Mouse (Mus musculus) CH12.LX (cell line): ENCODE measurements around the gene Actl6b. TPM values are rescaled to one million over a fixed set of nuclear protein-coding genes. Genes with fewer than 3 reads are reported as not detected.

ENCODE experiments used
- DNase-seq: peaks from one replicate; pipeline ENCODE4 v3.0.0-alpha.2; 2013; ENCODE audit errors: extremely low read depth
- H3K27ac ChIP-seq: 2 replicates; pipeline ENCODE4 v1.5.1; 2012; ENCODE audit warnings: low read depth, mild to moderate bottlenecking, control low read depth, moderate library complexity; ENCODE audit not compliant: insufficient read depth
- H3K27me3 ChIP-seq: replicated peaks from 2 replicates; pipeline ENCODE3; 2012; ENCODE audit warnings: inconsistent platforms
- H3K36me3 ChIP-seq, 2 experiments: replicated peaks in 1 of 2; 2 replicates each; pipeline versions ENCODE3 to v1.6.1; 2012; ENCODE audit warnings: inconsistent platforms in 1 of 2, low read length in 1 of 2, mild to moderate bottlenecking in 1 of 2, mixed read lengths in 1 of 2, moderate library complexity in 1 of 2; ENCODE audit not compliant: control insufficient read depth in 1 of 2, insufficient read depth in 1 of 2
- H3K4me1 ChIP-seq, 2 experiments: 2 replicates each; pipeline ENCODE4 v1.6.1; 2012; ENCODE audit warnings: inconsistent platforms in 1 of 2, moderate library complexity in 1 of 2; ENCODE audit not compliant: insufficient read depth in 2 of 2, control insufficient read depth in 1 of 2
- H3K4me2 ChIP-seq: 2 replicates; pipeline ENCODE4 v1.6.1; 2012; ENCODE audit warnings: low read depth, mild to moderate bottlenecking, control low read depth; ENCODE audit not compliant: poor library complexity, insufficient read depth, severe bottlenecking
- H3K4me3 ChIP-seq, 3 experiments: fragments of 150-350 bp in 1 of 3; sonication (generic) in 1 of 3; replicated peaks in 1 of 3; 2 replicates each; pipeline versions ENCODE3 to v1.5.1; 2011 to 2012; ENCODE audit warnings: low read depth in 2 of 3, low read length in 2 of 3, mild to moderate bottlenecking in 2 of 3, moderate library complexity in 2 of 3, control low read depth in 1 of 3, improper control_type of control experiment in 1 of 3, inconsistent platforms in 1 of 3, mixed read lengths in 1 of 3; ENCODE audit not compliant: poor library complexity in 1 of 3
- H3K79me2 ChIP-seq: replicated peaks from 2 replicates; pipeline ENCODE4 v1.6.1; 2012; ENCODE audit warnings: mild to moderate bottlenecking, moderate library complexity; ENCODE audit not compliant: control insufficient read depth, poor library complexity, insufficient read depth, severe bottlenecking; ENCODE audit errors: extremely low read depth
- H3K9ac ChIP-seq: 2 replicates; pipeline ENCODE4 v1.6.1; 2012; ENCODE audit warnings: low read depth, mild to moderate bottlenecking, control low read depth, moderate library complexity; ENCODE audit not compliant: insufficient read depth
- H3K9me3 ChIP-seq: replicated peaks from 2 replicates; pipeline ENCODE3; 2012; ENCODE audit warnings: low read length, inconsistent platforms, mixed read lengths
- BHLHE40 ChIP-seq: IDR thresholded peaks from 2 replicates; pipeline ENCODE4 v1.6.1; 2011; ENCODE audit warnings: mild to moderate bottlenecking, low read depth, low read length, improper control_type of control experiment
- CHD1 ChIP-seq: IDR thresholded peaks from 2 replicates; pipeline ENCODE4 v1.6.1; 2012; ENCODE audit warnings: low read depth, low read length, improper control_type of control experiment, inconsistent platforms
- CTCF ChIP-seq, 2 experiments: IDR thresholded peaks in 1 of 2; conservative IDR thresholded peaks in 1 of 2; 2 replicates each; pipeline ENCODE4 v1.5.1; 2011 to 2012; ENCODE audit warnings: low read depth in 2 of 2, low read length in 2 of 2, improper control_type of control experiment in 1 of 2, inconsistent platforms in 1 of 2, mild to moderate bottlenecking in 1 of 2, moderate library complexity in 1 of 2
- E2F4 ChIP-seq: IDR thresholded peaks from 2 replicates; pipeline ENCODE4 v1.6.1; 2011; ENCODE audit warnings: low read depth, low read length, improper control_type of control experiment; ENCODE audit not compliant: insufficient replicate concordance
- GABPA ChIP-seq: IDR thresholded peaks from 2 replicates; pipeline ENCODE4 v1.6.1; 2012; ENCODE audit warnings: low read depth, low read length, improper control_type of control experiment, inconsistent platforms; ENCODE audit not compliant: insufficient replicate concordance
- IRF4 ChIP-seq: IDR thresholded peaks from 2 replicates; pipeline ENCODE4 v1.6.1; 2014; ENCODE audit warnings: low read depth, mild to moderate bottlenecking, inconsistent platforms, low read length, improper control_type of control experiment
- JUND ChIP-seq: conservative IDR thresholded peaks from 2 replicates; pipeline ENCODE4 v1.6.1; 2011; ENCODE audit warnings: low read depth, low read length, improper control_type of control experiment
- MAFK ChIP-seq: IDR thresholded peaks from 2 replicates; pipeline ENCODE4 v1.6.1; 2011; ENCODE audit warnings: low read length, improper control_type of control experiment; ENCODE audit not compliant: insufficient replicate concordance
- MAX ChIP-seq: IDR thresholded peaks from 2 replicates; pipeline ENCODE4 v1.6.1; 2011; ENCODE audit warnings: low read length, improper control_type of control experiment
- MEF2A ChIP-seq: IDR thresholded peaks from 2 replicates; pipeline ENCODE4 v1.6.1; 2014; ENCODE audit warnings: low read depth, mild to moderate bottlenecking, inconsistent platforms, low read length, improper control_type of control experiment, borderline replicate concordance
- MXI1 ChIP-seq: IDR thresholded peaks from 2 replicates; pipeline ENCODE4 v1.6.1; 2011; ENCODE audit warnings: mild to moderate bottlenecking, low read depth, low read length, improper control_type of control experiment
- NELFE ChIP-seq: IDR thresholded peaks from 2 replicates; pipeline ENCODE4 v1.6.1; 2011; ENCODE audit warnings: low read depth, low read length, improper control_type of control experiment
- NRF1 ChIP-seq: IDR thresholded peaks from 2 replicates; pipeline ENCODE4 v1.6.1; 2014; ENCODE audit warnings: low read depth, mild to moderate bottlenecking, inconsistent platforms, low read length, improper control_type of control experiment, moderate library complexity
- POLR2AphosphoS2 ChIP-seq: IDR thresholded peaks from 2 replicates; pipeline ENCODE4 v1.6.1; 2011; ENCODE audit warnings: low read depth, low read length, improper control_type of control experiment
- SIN3A ChIP-seq: IDR thresholded peaks from 2 replicates; pipeline ENCODE4 v1.6.1; 2012; ENCODE audit warnings: low read length, improper control_type of control experiment, inconsistent platforms
- SMC3 ChIP-seq: IDR thresholded peaks from 2 replicates; pipeline ENCODE4 v1.6.1; 2011; ENCODE audit warnings: low read depth, low read length, improper control_type of control experiment
- TBP ChIP-seq: conservative IDR thresholded peaks from 2 replicates; pipeline ENCODE4 v1.6.1; 2011; ENCODE audit warnings: low read depth, low read length, improper control_type of control experiment
- TCF12 ChIP-seq: IDR thresholded peaks from 2 replicates; pipeline ENCODE4 v1.6.1; 2014; ENCODE audit warnings: low read depth, mild to moderate bottlenecking, inconsistent platforms, low read length, improper control_type of control experiment
- UBTF ChIP-seq: IDR thresholded peaks from 2 replicates; pipeline ENCODE4 v1.6.1; 2012; ENCODE audit warnings: low read depth, mild to moderate bottlenecking, inconsistent platforms, low read length, improper control_type of control experiment, moderate library complexity
- USF2 ChIP-seq: conservative IDR thresholded peaks from 2 replicates; pipeline ENCODE4 v1.6.1; 2011; ENCODE audit warnings: low read depth, low read length, improper control_type of control experiment
- ZC3H11A ChIP-seq: IDR thresholded peaks from 2 replicates; pipeline ENCODE4 v1.6.1; 2012; ENCODE audit warnings: low read depth, mild to moderate bottlenecking, inconsistent platforms, low read length, improper control_type of control experiment
- ZMIZ1 ChIP-seq: IDR thresholded peaks from 2 replicates; pipeline ENCODE4 v1.6.1; 2012; ENCODE audit warnings: low read depth, mild to moderate bottlenecking, inconsistent platforms, low read length, improper control_type of control experiment
- dilution Hi-C: fragments of 300-500 bp; cut with MboI; formaldehyde crosslinking; loops from 2 replicates; pipeline ENCODE4 v1.14.3; 2020; ENCODE audit warnings: low sequenced_read_pairs; ENCODE audit not compliant: extremely low pct_unique_long_range_greater_than_20kb, extremely low pct_ligation_motif_present
- in situ Hi-C: fragments of 300-500 bp; cut with MboI; formaldehyde crosslinking; loops from 3 replicates; pipeline ENCODE4 v1.14.3; 2019; ENCODE audit warnings: low sequenced_read_pairs, low pct_ligation_motif_present, low pct_unique_long_range_greater_than_20kb, mixed read lengths
- polyA plus RNA-seq: library from polyadenylated mRNA; unstranded; fragments of >175 nt; gene quantifications from 2 replicates; pipeline ENCODE4 v1.2.1, GENCODE M21; 2012; ENCODE audit warnings: low read depth; ENCODE audit not compliant: insufficient read length
- total RNA-seq, 2 experiments: library from RNA; depleted of rRNA; stranded (reverse); fragments of 300-350 nt in 1 of 2; fragments of >200 nt in 1 of 2; gene quantifications; 2 replicates each; pipeline ENCODE4 v1.2.3; 2012 to 2014

The Actl6b gene
- total and polyA plus RNA-seq, 3 experiments: not detected

DNA sequence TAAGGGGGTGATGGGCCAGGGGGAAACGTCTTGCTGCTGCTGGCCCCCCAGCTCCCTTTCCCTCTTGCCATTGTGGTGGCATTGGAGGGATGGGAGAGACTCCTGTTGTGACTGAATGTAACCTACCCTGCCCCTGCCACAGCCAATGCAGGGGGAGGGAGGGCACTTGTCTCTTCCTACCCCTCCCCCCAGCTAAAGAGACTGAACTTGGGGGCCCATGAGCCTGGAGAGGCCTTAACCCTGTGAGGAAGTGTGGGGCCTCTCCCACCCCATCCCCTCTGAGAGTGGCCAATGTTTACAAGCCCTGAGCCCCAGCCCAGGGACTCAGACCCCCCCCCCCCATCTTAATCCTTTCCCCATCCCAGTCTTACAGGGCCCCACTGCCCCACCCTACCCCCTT lies 25.9 kb upstream of the Actl6b start:
- Histone ChIP-seq H3K9me3 (no peaks in the 10 kb centered on the region), H3K4me1 (peaks cover 3 to 36% of the 10 kb centered on the region in 2 experiments; a peak in 2 of 4 replicates), H3K79me2 (peaks cover 25% of the 10 kb centered on the region), H3K27ac (no peak overlapping the region), H3K4me3 (no peak overlapping the region), H3K36me3 (peaks cover 69 to 80% of the 10 kb centered on the region in 2 experiments), H3K9ac (no peak overlapping the region), H3K4me2 (no peak overlapping the region), H3K27me3 (no peaks in the 10 kb centered on the region)
- TF ChIP-seq UBTF (no peak), MAFK (no peak), CHD1 (no peak), TCF12 (no peak), E2F4 (no peak), MAX (no peak), GABPA (no peak), CTCF (conservative IDR thresholded peaks at IDR 0.05 in 1 of 2, IDR thresholded peaks at IDR 0.05 in 1 of 2; ENCODE audit: low read depth in 2 of 2, low read length in 2 of 2) (no peak), SIN3A (no peak), BHLHE40 (no peak), NELFE (no peak), IRF4 (no peak), ZMIZ1 (no peak), SMC3 (no peak), JUND (no peak), ZC3H11A (no peak), NRF1 (no peak), MXI1 (no peak), MEF2A (no peak), USF2 (no peak)
- in situ Hi-C loops (no loop called here), dilution Hi-C loops (no loop called here)
- no peak for DNase-seq

DNA sequence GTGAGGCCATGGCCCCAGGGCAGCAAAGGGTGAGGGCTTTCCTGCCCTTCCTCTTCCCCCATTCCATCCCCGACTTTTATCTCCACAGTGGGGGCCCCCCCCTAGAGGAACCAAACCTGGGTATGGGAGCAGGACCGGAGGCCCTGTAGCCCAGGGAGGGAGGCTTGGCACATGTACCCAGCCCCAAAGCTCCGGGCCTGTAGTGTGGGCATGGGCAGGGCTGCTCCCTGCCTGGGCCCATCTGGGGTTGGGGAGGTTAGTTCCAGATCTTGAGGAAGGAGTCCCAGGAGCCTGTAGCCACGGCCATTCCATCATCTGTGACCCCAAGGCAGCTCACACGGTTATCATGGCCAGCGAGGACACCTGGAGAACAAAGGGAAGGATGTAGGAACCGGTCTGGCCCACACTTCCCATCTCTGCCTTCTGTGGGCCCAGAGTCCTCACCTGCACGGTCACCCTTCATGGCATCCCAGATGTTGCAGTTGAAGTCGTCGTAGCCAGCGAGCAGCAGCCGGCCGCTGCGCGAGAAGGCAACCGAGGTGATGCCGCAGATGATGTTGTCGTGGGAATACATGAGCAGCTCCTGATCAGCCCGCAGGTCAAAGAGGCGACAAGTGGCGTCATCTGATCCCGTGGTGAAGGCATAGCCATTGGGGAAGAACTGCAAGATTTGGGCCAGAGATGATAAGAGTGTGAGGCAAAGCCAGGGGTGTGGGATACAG lies 24.9 kb upstream of the Actl6b start:
- H3K4me1 ChIP-seq: peaks cover 3 to 33% of the 10 kb centered on the region in 2 experiments; a peak in 2 of 4 replicates
- H3K4me2 ChIP-seq: no peak overlapping the region
- H3K79me2 ChIP-seq: peaks cover 29% of the 10 kb centered on the region
- in situ Hi-C loops (no loop called here), dilution Hi-C loops (no loop called here)
- H3K27ac ChIP-seq: no peak overlapping the region
- H3K9ac ChIP-seq: no peak overlapping the region
- H3K27me3 ChIP-seq: no peaks in the 10 kb centered on the region
- DNase-seq: no peak
- TF ChIP-seq TBP (no peak), POLR2AphosphoS2 (0 out of 2 replicates have a peak, but pooled peaks have one; percentile 35)
- H3K36me3 ChIP-seq: peaks cover 59 to 70% of the 10 kb centered on the region in 2 experiments
- H3K4me3 ChIP-seq: no peak overlapping the region
- H3K9me3 ChIP-seq: no peaks in the 10 kb centered on the region
